23 mouse cellular contexts compared by ENCODE assay signal in genomic region chr6:13696882-13697281, GRCm38 (mm10). TPM values are rescaled to one million over a fixed set of nuclear protein-coding genes. Genes with fewer than 3 reads are reported as not detected.
A peak's percentile ranks its signal among the peaks of the same experiment; 100 is the strongest.
DNase-seq lines count a peak whose midpoint lies in the region; ATAC-seq and TF ChIP-seq lines count a peak whose summit lies in the region.
"Had no signal": no experiment of that assay in that cellular context is flagged by ENCODE, and none has a peak within 500 bp of the region (broad histone marks: within the 10 kb centered on the region; RNA-seq: fewer than 3 reads in every experiment).

No protein-coding gene starts in this region.

- H3K79me2 ChIP-seq in CH12.LX (replicated peaks; ENCODE audit: control insufficient read depth, extremely low read depth, insufficient read depth, poor library complexity, severe bottlenecking) = no peaks in the 10 kb centered on the region

- peak; percentile 72 for TF ChIP-seq EP300 in CH12.LX (IDR thresholded peaks at IDR 0.05; ENCODE audit: low read length)

- peak; percentile 45 for DNase-seq in CH12.LX (ENCODE audit: extremely low read depth)
- DNase-seq in right cerebral cortex, postnatal 36 days (ENCODE audit: low spot score in 2 of 2) = no peak
- no peak for DNase-seq in c-Kit-positive CD71-positive TER-119-positive erythroid progenitor cells, embryonic 14.5 days (ENCODE audit: low spot score)
- no peak for DNase-seq in thymus, postnatal 10 days (ENCODE audit: low spot score in 2 of 2)
- DNase-seq: adrenal gland, adult 2 months; adrenal gland, postnatal 10 days; adrenal gland, postnatal 25 days; B cell, adult 2 months; cerebellum, adult 18-20 months; cerebellum, adult 8-10 months; cerebellum, adult 9-11 months; cerebellum, postnatal 14 days; cerebellum, postnatal 36 days; embryo, embryonic 11 days had no signal

- no peak for TF ChIP-seq POLR2A in CH12.LX (IDR thresholded peaks at IDR 0.05; ENCODE audit: low read depth, low read length)

- H3K9me3 ChIP-seq in CH12.LX (replicated peaks; ENCODE audit: low read length) = peaks cover 4% of the 10 kb centered on the region
- H3K9me3 ChIP-seq: embryonic facial prominence, embryonic 13.5 days; embryonic facial prominence, embryonic 15.5 days; forebrain, embryonic 10.5 days; forebrain, embryonic 12.5 days had no signal

- no peaks in the 10 kb centered on the region for H3K27me3 ChIP-seq in CH12.LX (replicated peaks)
- H3K27me3 ChIP-seq: embryonic facial prominence, embryonic 13.5 days; embryonic facial prominence, embryonic 15.5 days; forebrain, embryonic 12.5 days had no signal

- TF ChIP-seq RAD21 in CH12.LX (IDR thresholded peaks at IDR 0.05; ENCODE audit: low read depth, low read length) = no peak; the same call in none of the 2 replicates

- peak overlapping the region; percentile 23; the same call in 1 of the 2 replicates for H3K9ac ChIP-seq in CH12.LX (ENCODE audit: insufficient read depth, low read depth)
- H3K9ac ChIP-seq: embryonic facial prominence, embryonic 13.5 days; embryonic facial prominence, embryonic 15.5 days; forebrain, embryonic 12.5 days had no signal

- H3K27ac ChIP-seq in CH12.LX (ENCODE audit: insufficient read depth, low read depth) = peak overlapping the region; percentile 82
- H3K27ac ChIP-seq: embryonic facial prominence, embryonic 13.5 days; embryonic facial prominence, embryonic 15.5 days; forebrain, embryonic 10.5 days; forebrain, embryonic 12.5 days had no signal

- H3K4me2 ChIP-seq in CH12.LX (ENCODE audit: insufficient read depth, low read depth, poor library complexity, severe bottlenecking) = peak overlapping the region; percentile 65
- H3K4me2 ChIP-seq: embryonic facial prominence, embryonic 13.5 days; embryonic facial prominence, embryonic 15.5 days; forebrain, embryonic 12.5 days had no signal

- in situ Hi-C loops in CH12.LX (cut with MboI; ENCODE audit: low pct_ligation_motif_present, low pct_unique_long_range_greater_than_20kb, low sequenced_read_pairs) = no loop called here

- ATAC-seq in megakaryocyte, adult 5-6 weeks (ENCODE audit: poor library complexity, severe bottlenecking) = peak; percentile 51; the same call in 1 of the 2 replicates
- ATAC-seq: CD4-positive, CD25-positive, alpha-beta regulatory T cell, adult 4 months; forebrain, embryonic 14.5 days; forebrain, embryonic 16.5 days had no signal

- dilution Hi-C loops in CH12.LX (cut with MboI; ENCODE audit: extremely low pct_ligation_motif_present, extremely low pct_unique_long_range_greater_than_20kb, low sequenced_read_pairs) = no loop called here

- no peak for TF ChIP-seq CTCF in CH12.LX (conservative IDR thresholded peaks at IDR 0.05 in 1 of 2, IDR thresholded peaks at IDR 0.05 in 1 of 2; ENCODE audit: low read depth in 2 of 2, low read length in 2 of 2)

- peaks cover 0 to 35% of the 10 kb centered on the region in 2 experiments; a peak in 2 of 4 replicates for H3K4me1 ChIP-seq in CH12.LX (ENCODE audit: control insufficient read depth in 1 of 2, insufficient read depth in 2 of 2)
- H3K4me1 ChIP-seq: embryonic facial prominence, embryonic 13.5 days; embryonic facial prominence, embryonic 15.5 days; forebrain, embryonic 10.5 days; forebrain, embryonic 12.5 days had no signal

- no peak overlapping the region for H3K4me3 ChIP-seq in CH12.LX (replicated peaks in 1 of 3; ENCODE audit: low read depth in 2 of 3, low read length in 2 of 3, poor library complexity in 1 of 3)
- H3K4me3 ChIP-seq: embryonic facial prominence, embryonic 13.5 days; embryonic facial prominence, embryonic 15.5 days; erythroblast, embryonic 14.5 days; forebrain, embryonic 10.5 days; forebrain, embryonic 12.5 days had no signal

- peaks cover 0 to 2% of the 10 kb centered on the region in 2 experiments for H3K36me3 ChIP-seq in CH12.LX (replicated peaks in 1 of 2; ENCODE audit: control insufficient read depth in 1 of 2, insufficient read depth in 1 of 2, low read length in 1 of 2)
- H3K36me3 ChIP-seq: embryonic facial prominence, embryonic 13.5 days; embryonic facial prominence, embryonic 15.5 days; forebrain, embryonic 10.5 days; forebrain, embryonic 12.5 days had no signal

TF ChIP-seq in CH12.LX, 34 proteins besides CTCF, POLR2A, EP300 and RAD21:
- TF ChIP-seq RCOR1 (conservative IDR thresholded peaks at IDR 0.05; ENCODE audit: low read depth, low read length) = 0 out of 2 replicates have a peak, but pooled peaks have one; percentile 60
- 0 out of 2 replicates have a peak, but pooled peaks have one; percentile 35 for TF ChIP-seq NELFE (IDR thresholded peaks at IDR 0.05; ENCODE audit: low read depth, low read length)
- TF ChIP-seq IRF4 (IDR thresholded peaks at IDR 0.05; ENCODE audit: low read depth, low read length) = peak; percentile 49; the same call in 1 of the 2 replicates
- no peak for TF ChIP-seq NRF1 (IDR thresholded peaks at IDR 0.05; ENCODE audit: low read depth, low read length)
- no peak for TF ChIP-seq CHD2 (IDR thresholded peaks at IDR 0.05; ENCODE audit: low read length)
- peak; percentile 41; the same call in 1 of the 2 replicates for TF ChIP-seq TCF12 (IDR thresholded peaks at IDR 0.05; ENCODE audit: low read depth, low read length)
- TF ChIP-seq POLR2AphosphoS2 (IDR thresholded peaks at IDR 0.05; ENCODE audit: low read depth, low read length) = no peak
- TF ChIP-seq JUN (IDR thresholded peaks at IDR 0.05; ENCODE audit: insufficient read depth, low read depth, low read length) = peak; percentile 28; the same call in 1 of the 2 replicates
- TF ChIP-seq ETS1 (conservative IDR thresholded peaks at IDR 0.05; ENCODE audit: low read depth, low read length) = peak; percentile 63; the same call in 1 of the 2 replicates
- no peak for TF ChIP-seq TBP (conservative IDR thresholded peaks at IDR 0.05; ENCODE audit: low read depth, low read length)
- peak; percentile 50; the same call in 1 of the 2 replicates for TF ChIP-seq MAFK (IDR thresholded peaks at IDR 0.05; ENCODE audit: insufficient replicate concordance, low read length)
- 0 out of 2 replicates have a peak, but pooled peaks have one; percentile 33 for TF ChIP-seq JUND (conservative IDR thresholded peaks at IDR 0.05; ENCODE audit: low read depth, low read length)
- 0 out of 2 replicates have a peak, but pooled peaks have one; percentile 48 for TF ChIP-seq E2F4 (IDR thresholded peaks at IDR 0.05; ENCODE audit: insufficient replicate concordance, low read depth, low read length)
- peak; percentile 64; the same call in 1 of the 2 replicates for TF ChIP-seq SIN3A (IDR thresholded peaks at IDR 0.05; ENCODE audit: low read length)
- TF ChIP-seq MEF2A (IDR thresholded peaks at IDR 0.05; ENCODE audit: borderline replicate concordance, low read depth, low read length) = peak; percentile 72; the same call in 1 of the 2 replicates
- no peak for TF ChIP-seq PAX5 (IDR thresholded peaks at IDR 0.05; ENCODE audit: low read length)
- TF ChIP-seq MXI1 (IDR thresholded peaks at IDR 0.05; ENCODE audit: low read depth, low read length) = 0 out of 2 replicates have a peak, but pooled peaks have one; percentile 55
- TF ChIP-seq USF1 (IDR thresholded peaks at IDR 0.05; ENCODE audit: low read depth, low read length) = no peak
- peak; percentile 51; the same call in 1 of the 2 replicates for TF ChIP-seq ZMIZ1 (IDR thresholded peaks at IDR 0.05; ENCODE audit: low read depth, low read length)
- no peak for TF ChIP-seq ELF1 (IDR thresholded peaks at IDR 0.05; ENCODE audit: low read depth, low read length)
- 0 out of 2 replicates have a peak, but pooled peaks have one; percentile 20 for TF ChIP-seq HCFC1 (IDR thresholded peaks at IDR 0.05; ENCODE audit: low read depth, low read length)
- TF ChIP-seq ZKSCAN1 (IDR thresholded peaks at IDR 0.05; ENCODE audit: borderline replicate concordance, low read depth, low read length) = no peak
- TF ChIP-seq SMC3 (IDR thresholded peaks at IDR 0.05; ENCODE audit: low read depth, low read length) = peak; percentile 14; the same call in 1 of the 2 replicates
- TF ChIP-seq BHLHE40 (IDR thresholded peaks at IDR 0.05; ENCODE audit: low read depth, low read length) = peak; percentile 88
- TF ChIP-seq MAX (IDR thresholded peaks at IDR 0.05; ENCODE audit: low read length) = peak; percentile 75
- TF ChIP-seq MYC (IDR thresholded peaks at IDR 0.05; ENCODE audit: low read depth, low read length) = peak; percentile 80
TF ChIP-seq in CH12.LX: peak in this region for 18.

RNA-seq across cellular contexts. Expression of gene Bmt2, which starts 19.1 kb away (rescaled TPM):
- total RNA-seq in CH12.LX (2012; rRNA removed) = 13.6 and 17.6 TPM in 2 replicates
- 59.2 and 62.8 TPM in 2 replicates for total RNA-seq in CH12.LX (2014; rRNA removed)
- 12.0 and 12.8 TPM in 2 replicates for polyA plus RNA-seq in CH12.LX (2012; ENCODE audit: insufficient read length, low read depth)
- 30.3 and 33.4 TPM in 2 replicates for total RNA-seq in megakaryocyte, adult 5-6 weeks (2015)
- total RNA-seq in megakaryocyte, adult 5-6 weeks (2017) = 24.0 and 27.7 TPM in 2 replicates
